Mouse (Mus musculus) erythroblast, embryonic 14.5 days (primary cell): Measurements from ENCODE around the gene Slc4a8.

Experiments used
- GATA1 ChIP-seq: IDR thresholded peaks from 2 replicates; pipeline ENCODE4 v1.6.1; 2012; ENCODE audit warnings: low read length, inconsistent platforms, mixed read lengths
- TAL1 ChIP-seq: IDR thresholded peaks from 3 replicates; pipeline ENCODE4 v1.6.1; 2012; ENCODE audit warnings: low read length, inconsistent platforms, mixed read lengths

DNA sequence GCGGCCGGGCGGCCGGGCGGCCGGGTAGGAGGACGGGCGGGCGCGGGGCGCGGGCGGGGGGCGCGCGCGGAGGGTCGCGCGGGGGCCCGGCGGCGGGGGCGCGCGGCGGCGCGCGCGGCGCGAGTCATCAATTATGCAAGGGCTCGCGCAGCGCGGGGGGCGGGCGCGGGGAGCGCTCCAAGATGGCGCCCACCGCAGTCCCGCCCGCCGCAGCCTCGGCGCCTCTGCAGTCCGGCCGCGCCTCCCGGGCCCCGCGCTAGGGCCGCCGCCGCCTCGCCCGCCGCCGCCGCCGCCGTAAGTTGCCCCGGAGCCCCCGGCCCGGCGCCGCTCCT lies 109.2 kb downstream of the Slc4a8 start:
- TF ChIP-seq GATA1 (no peak), TAL1 (no peak)
